Mouse (Mus musculus) layer of hippocampus, postnatal 14 days (tissue): ENCODE results near the gene Havcr1. TPM values are rescaled to one million over a fixed set of nuclear protein-coding genes. Genes with fewer than 3 reads are reported as not detected.
A peak's percentile ranks its signal among the peaks of the same experiment; 100 is the strongest.
"Not testable (repeated sequence)": the region's sequence is repeated elsewhere in the genome, so short reads cannot be mapped to it uniquely, and the experiment has no call there.

Experiments
- DNase-seq, 2 experiments: peaks; one replicate each; pipeline ENCODE4 v3.0.0; 2021 to 2022; ENCODE audit warnings: low spot score in 2 of 2, mixed read lengths in 1 of 2
- long read RNA-seq, 2 experiments: library from polyadenylated mRNA; stranded (forward); transcript quantifications; one replicate each; pipeline ENCODE4 v2.0.0; 2021
- total RNA-seq, 2 experiments: library from RNA; stranded (reverse); gene quantifications; 2 replicates each; pipeline ENCODE4 v1.2.3; 2021

Gene Havcr1
- not detected for total RNA-seq
- long read RNA-seq, experiment 1: 0 reads
- long read RNA-seq, experiment 2: 0 reads

GRCm38 (mm10) chr11:46735076-46735475 is at the start of gene Havcr1:
TSS of gene Havcr1 (plus strand) at chr11:46735080.
- not testable (repeated sequence) for DNase-seq

- DNase-seq: no peak
Measured at GRCm38 (mm10) chr11:46690136-46690535, 44.7 kb upstream of the Havcr1 start.

GRCm38 (mm10) chr11:46695849-46696248 is 39.0 kb upstream of the Havcr1 start:
- not testable (repeated sequence) for DNase-seq

GRCm38 (mm10) chr11:46697433-46698277 is 37.2 kb upstream of the Havcr1 start:
- DNase-seq: no peak

- no peak for DNase-seq
Measured at GRCm38 (mm10) chr11:46698278-46698655, 36.6 kb upstream of the Havcr1 start.

GRCm38 (mm10) chr11:46698830-46699229 is 36.0 kb upstream of the Havcr1 start:
- DNase-seq: no peak

- DNase-seq: no peak
Measured at GRCm38 (mm10) chr11:46706664-46707356, 28.1 kb upstream of the Havcr1 start, which contains the start of gene Timd2. TSS of gene Timd2 (minus strand) at chr11:46707061.

GRCm38 (mm10) chr11:46731541-46732070 is 3.3 kb upstream of the Havcr1 start:
- no peak for DNase-seq

GRCm38 (mm10) chr11:46733242-46733789 is 1.6 kb upstream of the Havcr1 start:
- peak; percentile 4 to 37 for DNase-seq

- no peak for DNase-seq
Measured at GRCm38 (mm10) chr11:46734617-46735016, 263 bp upstream of the Havcr1 start.

GRCm38 (mm10) chr11:46739501-46739900 is 4.6 kb downstream of the Havcr1 start:
- no peak for DNase-seq

GRCm38 (mm10) chr11:46740886-46741285 is 6.0 kb downstream of the Havcr1 start:
- no peak for DNase-seq

GRCm38 (mm10) chr11:46741716-46742115 is 6.8 kb downstream of the Havcr1 start:
- no peak for DNase-seq

- DNase-seq: no peak
Measured at GRCm38 (mm10) chr11:46747996-46748395, 13.1 kb downstream of the Havcr1 start.

- DNase-seq: no peak
Measured at GRCm38 (mm10) chr11:46753662-46754061, 18.8 kb downstream of the Havcr1 start.

- no peak for DNase-seq
Measured at GRCm38 (mm10) chr11:46754669-46755068, 19.8 kb downstream of the Havcr1 start.

GRCm38 (mm10) chr11:46755714-46756113 is 20.8 kb downstream of the Havcr1 start:
- not testable (repeated sequence) for DNase-seq

- no peak for DNase-seq
Measured at GRCm38 (mm10) chr11:46776879-46777278, 42.0 kb downstream of the Havcr1 start.

GRCm38 (mm10) chr11:46779811-46780210 is 44.9 kb downstream of the Havcr1 start:
- DNase-seq: no peak

- no peak for DNase-seq
Measured at GRCm38 (mm10) chr11:46804440-46804839, 69.6 kb downstream of the Havcr1 start.

GRCm38 (mm10) chr11:46810511-46810910 is 75.6 kb downstream of the Havcr1 start, which contains the start of gene Timd4:
TSS of gene Timd4 (plus strand) at chr11:46810800.
- DNase-seq: no peak

GRCm38 (mm10) chr11:46817692-46818091 is 82.8 kb downstream of the Havcr1 start:
- no peak for DNase-seq
